22 mouse cellular contexts compared by ENCODE assay signal in the genomic region with DNA sequence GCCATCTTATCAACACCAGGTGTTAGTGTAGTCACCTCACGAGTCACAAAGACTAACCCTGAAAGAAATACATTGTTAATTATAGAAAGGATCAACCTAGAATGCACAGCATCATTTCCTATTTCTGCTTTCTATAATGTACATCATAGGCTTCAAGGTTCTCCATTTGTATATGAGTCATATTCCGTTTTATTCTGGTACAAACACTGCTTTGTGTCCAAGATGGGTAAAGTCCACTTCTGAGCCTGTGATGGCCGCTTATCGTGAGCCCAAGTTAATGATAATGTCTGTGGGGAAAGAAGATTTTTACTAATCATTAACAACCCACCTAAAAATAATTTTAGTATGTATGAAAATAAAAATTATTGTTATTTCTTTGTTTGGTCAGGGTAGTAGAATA.
A peak's percentile ranks its signal among the peaks of the same experiment; 100 is the strongest.
DNase-seq lines count a peak whose midpoint lies in the region; ATAC-seq and TF ChIP-seq lines count a peak whose summit lies in the region.
"Had no signal": no experiment of that assay in that cellular context is flagged by ENCODE, and none has a peak within 500 bp of the region (broad histone marks: within the 10 kb centered on the region; RNA-seq: fewer than 3 reads in every experiment).

No protein-coding gene starts in this region.

- no peaks in the 10 kb centered on the region for H3K4me1 ChIP-seq in intestine, embryonic 15.5 days (replicated peaks)
- no peaks in the 10 kb centered on the region for H3K4me1 ChIP-seq in intestine, embryonic 16.5 days (ENCODE audit: control insufficient read depth, insufficient read depth, low read length)
- no peaks in the 10 kb centered on the region for H3K4me1 ChIP-seq in intestine, postnatal 0 days (replicated peaks; ENCODE audit: control insufficient read depth, insufficient read depth, low read length)

- H3K36me3 ChIP-seq in intestine, embryonic 15.5 days: no peaks in the 10 kb centered on the region
- H3K36me3 ChIP-seq in intestine, embryonic 16.5 days (ENCODE audit: control insufficient read depth, insufficient read depth, low read length): no peaks in the 10 kb centered on the region
- no peaks in the 10 kb centered on the region for H3K36me3 ChIP-seq in intestine, postnatal 0 days (ENCODE audit: control insufficient read depth, insufficient read depth)
- H3K36me3 ChIP-seq: G1E had no signal

- H3K4me3 ChIP-seq in intestine, embryonic 15.5 days (replicated peaks): no peak overlapping the region
- H3K4me3 ChIP-seq in intestine, embryonic 16.5 days (ENCODE audit: low read length): no peak overlapping the region
- no peak overlapping the region for H3K4me3 ChIP-seq in intestine, postnatal 0 days (ENCODE audit: low read depth, low read length)

- peak; percentile 89 for ATAC-seq in intestine, embryonic 15.5 days
- ATAC-seq in intestine, embryonic 16.5 days: peak; percentile 81; the same call in 1 of the 2 replicates
- ATAC-seq in intestine, postnatal 0 days: peak; percentile 84
- ATAC-seq: activated CD4-positive, CD25-positive, alpha-beta regulatory T cell, adult 4 months; CD4-positive, CD25-positive, alpha-beta regulatory T cell, adult 4 months; Patski had no signal

- WGBS in intestine, embryonic 15.5 days: 74% methylated on average over 4 of the region's 4 CpGs
- WGBS in intestine, embryonic 16.5 days: 72% methylated on average over 4 of the region's 4 CpGs
- 41% methylated on average over 4 of the region's 4 CpGs for WGBS in intestine, postnatal 0 days

- no peak overlapping the region for H3K4me2 ChIP-seq in intestine, embryonic 15.5 days (replicated peaks)
- H3K4me2 ChIP-seq in intestine, embryonic 16.5 days (ENCODE audit: low read depth, low read length): no peak overlapping the region
- H3K4me2 ChIP-seq in intestine, postnatal 0 days (replicated peaks; ENCODE audit: low read depth): no peak overlapping the region

- H3K27me3 ChIP-seq in intestine, embryonic 15.5 days (replicated peaks): no peaks in the 10 kb centered on the region
- H3K27me3 ChIP-seq in intestine, embryonic 16.5 days (replicated peaks; ENCODE audit: control insufficient read depth, insufficient read depth, low read length): no peaks in the 10 kb centered on the region
- H3K27me3 ChIP-seq in intestine, postnatal 0 days (replicated peaks; ENCODE audit: control insufficient read depth, insufficient read depth, low read length): no peaks in the 10 kb centered on the region
- H3K27me3 ChIP-seq: CH12.LX, Patski had no signal

- TF ChIP-seq CTCF in intestine, postnatal 0 days (IDR thresholded peaks at IDR 0.05; ENCODE audit: low read depth): no peak

- no peaks in the 10 kb centered on the region for H3K9me3 ChIP-seq in intestine, embryonic 15.5 days
- H3K9me3 ChIP-seq in intestine, embryonic 16.5 days (ENCODE audit: control insufficient read depth, low read length): no peaks in the 10 kb centered on the region
- H3K9me3 ChIP-seq in intestine, postnatal 0 days (ENCODE audit: control insufficient read depth): no peaks in the 10 kb centered on the region
- H3K9me3 ChIP-seq: G1E had no signal

- H3K27ac ChIP-seq in intestine, embryonic 15.5 days: no peak overlapping the region
- H3K27ac ChIP-seq in intestine, embryonic 16.5 days (ENCODE audit: low read length): no peak overlapping the region
- H3K27ac ChIP-seq in intestine, postnatal 0 days (ENCODE audit: low read depth, low read length): no peak overlapping the region

- H3K9ac ChIP-seq in intestine, embryonic 15.5 days: no peak overlapping the region
- H3K9ac ChIP-seq in intestine, embryonic 16.5 days (ENCODE audit: low read depth, low read length): no peak overlapping the region
- no peak overlapping the region for H3K9ac ChIP-seq in intestine, postnatal 0 days (ENCODE audit: low read depth, low read length)

- DNase-seq in adrenal gland, adult 18-20 months (ENCODE audit: low spot score in 2 of 2): no peak
- no peak for DNase-seq in layer of hippocampus, postnatal 10 days (ENCODE audit: low spot score in 2 of 2)
- DNase-seq in frontal cortex, postnatal 36 days (ENCODE audit: low spot score in 2 of 2): no peak
- DNase-seq: adrenal gland, adult 2 months; adrenal gland, adult 8-10 months; adrenal gland, postnatal 10 days; adrenal gland, postnatal 14 days; adrenal gland, postnatal 25 days; adrenal gland, postnatal 36 days; B cell, adult 2 months; cerebellum, adult 11 months; cerebellum, adult 11-12 months; cerebellum, adult 18-20 months; cerebellum, adult 2 months had no signal
